Mouse (Mus musculus): ENCODE data around the gene Nfatc2. TPM values are rescaled to one million over a fixed set of nuclear protein-coding genes. Genes with fewer than 3 reads are reported as not detected.
A peak's percentile ranks its signal among the peaks of the same experiment; 100 is the strongest.

The Nfatc2 gene
- polyA plus RNA-seq, 1 experiment, result 15.3 TPM

DNA sequence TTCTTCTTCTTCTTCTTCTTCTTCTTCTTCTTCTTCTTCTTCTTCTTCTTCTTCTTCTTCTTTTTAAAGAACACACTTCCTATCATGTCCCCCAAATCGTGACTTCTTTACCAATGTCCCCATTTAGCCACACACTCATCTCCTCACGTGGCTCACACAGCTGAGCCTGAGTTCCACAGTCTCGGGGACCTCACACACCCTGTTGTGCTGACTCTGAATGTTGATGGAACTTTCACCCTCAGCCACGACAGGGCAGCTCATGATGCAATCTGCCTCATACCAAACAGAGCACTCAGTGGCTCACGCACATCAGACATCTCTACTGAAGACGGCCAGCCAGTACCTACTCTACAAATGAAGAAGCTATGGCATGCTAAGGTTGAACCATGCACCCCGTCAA, 60.2 kb downstream of the Nfatc2 start:
- Histone ChIP-seq H3K27ac (ENCODE audit: insufficient read depth, low read length) (no peak overlapping the region), H3K4me3 (ENCODE audit: extremely low read depth, insufficient read depth, insufficient read length) (no peak overlapping the region), H3K27me3 (ENCODE audit: control insufficient read depth, insufficient read depth, low read length) (no peaks in the 10 kb centered on the region), H3K4me1 (ENCODE audit: control insufficient read depth, insufficient read depth, insufficient read length) (peaks cover 11% of the 10 kb centered on the region; the same call in 1 of the 2 replicates), H3K36me3 (ENCODE audit: control insufficient read depth, insufficient read depth, low read length) (0 out of 2 replicates have a peak, but pooled peaks cover 1% of the 10 kb centered on the region)
- TF ChIP-seq CTCF (IDR thresholded peaks at IDR 0.05; ENCODE audit: extremely low read depth, insufficient read depth, insufficient read length, insufficient replicate concordance) (no peak), POLR2A (IDR thresholded peaks at IDR 0.05; ENCODE audit: low read depth, low read length) (no peak)
- WGBS, result 61% methylated on average over 7 of the region's 7 CpGs
- no peak for DNase-seq (ENCODE audit: low read depth in 1 of 2, low spot score in 2 of 2)

DNA sequence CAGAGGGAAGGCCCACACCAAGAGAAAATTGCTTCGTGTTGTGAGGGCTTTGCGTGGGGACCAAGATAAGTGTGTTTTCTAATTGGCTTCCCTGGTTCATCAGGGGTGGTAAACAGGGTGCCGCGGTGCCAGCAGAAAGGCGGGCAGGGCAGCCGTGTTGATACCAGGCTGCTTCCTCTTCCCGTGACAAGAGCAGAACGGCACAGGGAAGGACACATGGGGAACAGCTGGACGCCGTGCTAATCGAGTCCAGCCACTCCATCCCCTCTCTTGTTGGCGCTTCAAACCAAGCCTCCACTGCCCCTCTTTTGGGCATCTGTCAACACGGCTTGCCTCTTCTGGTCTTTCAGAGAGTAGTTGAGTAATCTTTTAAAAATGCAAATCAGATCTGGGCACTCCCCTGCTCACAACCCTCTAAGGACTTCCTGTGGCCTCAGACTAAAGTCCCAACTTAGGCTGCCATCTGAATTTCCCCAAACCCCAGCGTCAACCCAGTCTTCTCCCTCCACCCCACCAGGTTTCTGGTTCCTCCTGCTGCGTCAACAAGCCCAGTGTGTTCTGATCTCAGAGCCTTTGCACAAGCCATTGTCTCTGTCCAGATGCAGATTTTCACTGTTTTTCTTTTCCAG, 61.7 kb downstream of the Nfatc2 start:
- no peaks in the 10 kb centered on the region for H3K27me3 ChIP-seq (ENCODE audit: control insufficient read depth, insufficient read depth, low read length)
- peaks cover 11% of the 10 kb centered on the region; the same call in 1 of the 2 replicates for H3K4me1 ChIP-seq (ENCODE audit: control insufficient read depth, insufficient read depth, insufficient read length)
- 10% methylated on average over 15 of the region's 15 CpGs for WGBS
- H3K36me3 ChIP-seq (ENCODE audit: control insufficient read depth, insufficient read depth, low read length), result peaks cover 7% of the 10 kb centered on the region
- peak in 1 of 2 experiments; percentile 35 for DNase-seq (ENCODE audit: low read depth in 1 of 2, low spot score in 2 of 2)
- H3K27ac ChIP-seq (ENCODE audit: insufficient read depth, low read length), result peak overlapping the region; percentile 10; the same call in 1 of the 2 replicates
- TF ChIP-seq POLR2A (IDR thresholded peaks at IDR 0.05; ENCODE audit: low read depth, low read length) (no peak), CTCF (IDR thresholded peaks at IDR 0.05; ENCODE audit: extremely low read depth, insufficient read depth, insufficient read length, insufficient replicate concordance) (no peak)
- peak overlapping the region; percentile 49 for H3K4me3 ChIP-seq (ENCODE audit: extremely low read depth, insufficient read depth, insufficient read length)

DNA sequence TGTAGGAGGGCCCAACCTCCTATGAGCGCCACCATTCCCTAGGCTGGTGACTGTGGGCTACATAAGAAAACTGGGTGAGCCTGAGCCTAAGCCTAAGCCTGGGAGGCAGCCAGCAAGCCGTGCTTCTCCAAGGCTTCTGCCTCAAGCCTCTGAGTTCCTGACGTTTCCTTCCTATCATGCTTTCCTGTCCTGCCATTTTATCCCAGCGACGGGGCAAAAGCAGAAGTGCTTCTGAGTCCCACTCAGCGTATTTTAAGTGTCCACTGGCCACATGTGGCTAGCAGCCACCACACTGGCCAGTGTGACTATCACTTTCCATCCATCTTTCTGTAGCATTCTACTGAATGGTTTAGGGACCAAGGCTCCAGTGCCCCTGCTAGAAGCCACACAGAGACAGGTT, 62.4 kb downstream of the Nfatc2 start:
- H3K27ac ChIP-seq (ENCODE audit: insufficient read depth, low read length), result 0 out of 2 replicates have a peak overlapping the region, but pooled peaks have one; percentile 10
- DNase-seq (ENCODE audit: low read depth in 1 of 2, low spot score in 2 of 2), result no peak
- H3K4me3 ChIP-seq (ENCODE audit: extremely low read depth, insufficient read depth, insufficient read length), result no peak overlapping the region
- 60% methylated on average over 6 of the region's 6 CpGs for WGBS
- H3K36me3 ChIP-seq (ENCODE audit: control insufficient read depth, insufficient read depth, low read length), result peaks cover 10% of the 10 kb centered on the region
- no peaks in the 10 kb centered on the region for H3K27me3 ChIP-seq (ENCODE audit: control insufficient read depth, insufficient read depth, low read length)
- TF ChIP-seq POLR2A (IDR thresholded peaks at IDR 0.05; ENCODE audit: low read depth, low read length) (no peak), CTCF (IDR thresholded peaks at IDR 0.05; ENCODE audit: extremely low read depth, insufficient read depth, insufficient read length, insufficient replicate concordance) (no peak)
- peaks cover 11% of the 10 kb centered on the region; the same call in 1 of the 2 replicates for H3K4me1 ChIP-seq (ENCODE audit: control insufficient read depth, insufficient read depth, insufficient read length)

DNA sequence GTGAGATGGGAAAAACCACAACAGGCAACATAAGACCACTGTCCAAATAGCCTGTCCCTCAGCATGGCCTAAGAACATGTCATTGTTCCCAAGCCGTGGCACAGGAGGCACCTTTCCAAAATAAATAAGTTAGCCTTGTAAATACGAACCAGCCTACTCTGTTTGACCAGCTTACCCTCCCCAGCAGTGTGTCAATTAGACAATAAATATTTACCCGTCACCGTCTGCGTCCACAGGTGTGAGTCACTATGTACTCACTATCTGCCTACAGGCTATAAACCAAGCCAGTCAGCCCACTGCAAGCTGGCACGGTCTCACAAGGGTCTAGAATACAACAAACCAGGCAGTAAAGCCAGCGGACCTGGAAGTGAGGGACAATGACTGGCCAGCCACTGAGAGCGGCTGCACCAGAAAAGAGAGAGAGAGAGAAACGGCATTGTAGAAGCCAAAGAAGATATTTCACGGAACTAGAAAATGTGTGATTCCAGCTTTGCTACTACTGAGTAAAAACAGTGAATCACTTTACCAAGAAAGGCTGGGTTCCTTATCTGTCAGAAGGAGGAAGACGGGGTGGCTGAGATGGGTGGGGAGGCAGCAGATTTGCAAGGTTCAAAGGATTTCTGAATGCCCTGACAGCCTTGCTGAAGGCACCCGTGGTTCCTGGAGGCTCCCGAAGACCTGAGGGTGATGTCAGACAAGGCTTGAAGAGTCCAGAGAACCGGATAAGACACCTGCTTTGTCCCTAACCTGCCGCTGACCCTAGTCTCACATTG, 69.2 kb downstream of the Nfatc2 start:
- 82% methylated on average over 15 of the region's 15 CpGs for WGBS

DNA sequence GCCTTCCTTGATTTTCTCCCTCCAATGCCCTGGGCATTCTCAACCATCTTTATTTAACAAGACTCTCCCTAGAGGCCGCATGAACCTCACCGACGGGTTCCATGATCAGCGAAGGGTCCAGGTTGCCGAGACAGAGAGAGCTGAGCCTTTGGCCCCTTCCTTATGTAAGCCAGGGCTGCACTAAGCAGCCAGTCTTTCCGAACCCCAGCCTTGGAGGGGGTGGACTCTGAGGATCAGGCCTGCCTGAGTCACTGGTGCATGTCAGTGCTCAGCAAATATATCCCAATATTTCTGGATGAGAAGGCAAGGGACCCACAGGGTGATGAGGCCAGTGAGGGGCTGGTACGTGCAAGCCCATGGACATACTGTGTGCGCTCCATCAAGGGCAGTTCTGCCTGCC, 72.9 kb downstream of the Nfatc2 start:
- Histone ChIP-seq H3K27me3 (ENCODE audit: control insufficient read depth, insufficient read depth, low read length) (no peaks in the 10 kb centered on the region), H3K36me3 (ENCODE audit: control insufficient read depth, insufficient read depth, low read length) (0 out of 2 replicates have a peak, but pooled peaks cover 1% of the 10 kb centered on the region), H3K4me1 (ENCODE audit: control insufficient read depth, insufficient read depth, insufficient read length) (no peaks in the 10 kb centered on the region; the same call in 1 of the 2 replicates), H3K4me3 (ENCODE audit: extremely low read depth, insufficient read depth, insufficient read length) (no peak overlapping the region), H3K27ac (ENCODE audit: insufficient read depth, low read length) (no peak overlapping the region)
- DNase-seq (ENCODE audit: low read depth in 1 of 2, low spot score in 2 of 2), result no peak
- 94% methylated on average over 8 of the region's 8 CpGs for WGBS
- TF ChIP-seq POLR2A (IDR thresholded peaks at IDR 0.05; ENCODE audit: low read depth, low read length), result no peak
- TF ChIP-seq CTCF (IDR thresholded peaks at IDR 0.05; ENCODE audit: extremely low read depth, insufficient read depth, insufficient read length, insufficient replicate concordance), result no peak

More for the DNA sequence above, 69.2 kb downstream of the Nfatc2 start:
- Histone ChIP-seq H3K27me3 (ENCODE audit: control insufficient read depth, insufficient read depth, low read length) (no peaks in the 10 kb centered on the region), H3K4me1 (ENCODE audit: control insufficient read depth, insufficient read depth, insufficient read length) (no peaks in the 10 kb centered on the region; the same call in 1 of the 2 replicates), H3K27ac (ENCODE audit: insufficient read depth, low read length) (no peak overlapping the region), H3K4me3 (ENCODE audit: extremely low read depth, insufficient read depth, insufficient read length) (no peak overlapping the region), H3K36me3 (ENCODE audit: control insufficient read depth, insufficient read depth, low read length) (peaks cover 9% of the 10 kb centered on the region)
- no peak for DNase-seq (ENCODE audit: low read depth in 1 of 2, low spot score in 2 of 2)
- TF ChIP-seq CTCF (IDR thresholded peaks at IDR 0.05; ENCODE audit: extremely low read depth, insufficient read depth, insufficient read length, insufficient replicate concordance) (no peak), POLR2A (IDR thresholded peaks at IDR 0.05; ENCODE audit: low read depth, low read length) (no peak)

DNA sequence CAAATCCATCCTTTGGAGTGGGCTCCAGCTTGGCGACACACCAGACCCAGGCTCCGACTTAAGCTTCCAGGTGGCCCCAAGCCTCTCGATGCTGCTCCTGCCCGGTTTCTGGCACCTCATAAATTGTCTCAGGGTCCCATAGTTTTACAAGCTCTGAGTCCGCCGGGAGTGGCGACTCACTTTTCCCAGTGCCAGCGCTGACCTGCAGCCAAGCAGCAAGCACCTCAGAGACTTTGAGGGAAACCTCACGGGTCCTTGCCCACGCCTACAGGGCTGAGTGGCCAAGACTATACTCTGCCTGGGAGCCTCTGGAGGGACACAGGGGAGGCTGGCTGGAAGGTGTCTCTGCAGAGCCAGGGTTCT, 74.0 kb downstream of the Nfatc2 start:
- 88% methylated on average over 10 of the region's 10 CpGs for WGBS
- H3K4me1 ChIP-seq (ENCODE audit: control insufficient read depth, insufficient read depth, insufficient read length), result no peaks in the 10 kb centered on the region; the same call in 1 of the 2 replicates
- H3K27me3 ChIP-seq (ENCODE audit: control insufficient read depth, insufficient read depth, low read length), result no peaks in the 10 kb centered on the region
- peaks cover 4% of the 10 kb centered on the region; the same call in 1 of the 2 replicates for H3K36me3 ChIP-seq (ENCODE audit: control insufficient read depth, insufficient read depth, low read length)
- DNase-seq (ENCODE audit: low read depth in 1 of 2, low spot score in 2 of 2), result no peak
- H3K27ac ChIP-seq (ENCODE audit: insufficient read depth, low read length), result no peak overlapping the region
- TF ChIP-seq CTCF (IDR thresholded peaks at IDR 0.05; ENCODE audit: extremely low read depth, insufficient read depth, insufficient read length, insufficient replicate concordance) (no peak), POLR2A (IDR thresholded peaks at IDR 0.05; ENCODE audit: low read depth, low read length) (no peak)
- H3K4me3 ChIP-seq (ENCODE audit: extremely low read depth, insufficient read depth, insufficient read length), result no peak overlapping the region

All from spleen, adult 2 months (tissue).